Comparison of ENCODE assay signal across 11 mouse cellular contexts in the genomic region with DNA sequence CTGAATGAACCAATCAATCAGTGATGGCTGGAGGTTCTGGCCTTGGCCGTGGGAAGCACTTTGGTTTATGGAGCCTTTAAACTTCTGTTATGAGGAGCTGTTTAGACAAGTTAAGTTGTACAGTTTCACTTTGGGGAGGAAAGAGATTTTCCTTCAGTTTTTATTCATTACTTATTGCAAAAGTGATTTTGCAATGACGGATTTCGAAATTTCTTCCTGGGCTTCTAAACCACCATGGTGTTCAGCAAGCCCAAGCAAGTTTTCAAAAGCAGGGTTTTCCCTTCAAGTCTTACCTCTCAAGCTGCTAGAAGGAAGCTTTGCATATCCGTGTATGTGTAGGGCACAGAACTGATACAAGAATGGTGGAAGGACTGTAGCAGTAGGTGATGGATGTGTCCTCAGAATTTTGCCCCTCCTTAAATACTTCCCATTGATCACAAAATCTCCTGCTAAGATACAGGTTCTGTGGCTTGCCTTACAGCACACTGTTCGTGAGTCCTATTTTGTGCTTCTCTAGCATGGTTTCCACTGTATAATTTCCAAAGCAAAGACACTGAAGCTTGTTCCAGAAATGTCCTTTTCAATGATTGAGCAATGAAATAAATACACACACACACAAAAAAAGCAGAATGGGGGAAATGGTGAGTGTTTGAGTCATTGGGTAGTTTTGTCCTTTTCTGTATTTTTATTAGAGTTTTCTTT.
DNase-seq lines count a peak whose midpoint lies in the region; ATAC-seq and TF ChIP-seq lines count a peak whose summit lies in the region.
"Had no signal": no experiment of that assay in that cellular context is flagged by ENCODE, and none has a peak within 500 bp of the region (broad histone marks: within the 10 kb centered on the region; RNA-seq: fewer than 3 reads in every experiment).

No protein-coding gene starts in this region.

- WGBS in liver, adult 2 months = 71% methylated on average over 5 of the region's 5 CpGs
- 61% methylated on average over 5 of the region's 5 CpGs for WGBS in liver, postnatal 0 days (ENCODE audit: insufficient replicate concordance)
- 58% methylated on average over 5 of the region's 5 CpGs for WGBS in hindbrain, embryonic 14.5 days

- TF ChIP-seq EP300 in liver, postnatal 0 days (IDR thresholded peaks at IDR 0.05; ENCODE audit: low read depth) = no peak

- peak; percentile 51 for DNase-seq in liver, adult 2 months (ENCODE audit: extremely low read depth, low read depth, low spot score)
- no peak for DNase-seq in liver, postnatal 0 days
- peak; percentile 90 for DNase-seq in adipocyte (ENCODE audit: low spot score)
- DNase-seq in fat pad, adult 2 months (ENCODE audit: extremely low read depth, low read depth, low spot score) = peak; percentile 76
- no peak for DNase-seq in hindbrain, embryonic 14.5 days (ENCODE audit: low spot score)
- no peak for DNase-seq in left cerebral cortex, postnatal 36 days (ENCODE audit: low spot score in 2 of 2)
- DNase-seq in left cerebral cortex, postnatal 14 days (ENCODE audit: low spot score in 2 of 2) = no peak
- no peak for DNase-seq in retina, postnatal 1 day
- DNase-seq: gastrocnemius, postnatal 14 days; kidney, postnatal 36 days had no signal

- no peak overlapping the region for H3K4me3 ChIP-seq in liver, adult 2 months (ENCODE audit: insufficient read depth, low read depth, low read length)
- H3K4me3 ChIP-seq in liver, postnatal 0 days (ENCODE audit: low read depth, low read length) = no peak overlapping the region
- no peak overlapping the region for H3K4me3 ChIP-seq in hindbrain, embryonic 14.5 days (replicated peaks; ENCODE audit: low read length)
- H3K4me3 ChIP-seq: heart, embryonic 15.5 days had no signal

- no peak for TF ChIP-seq CTCF in liver, adult 2 months (IDR thresholded peaks at IDR 0.05; ENCODE audit: low read depth, low read length)
- no peak for TF ChIP-seq CTCF in liver, postnatal 0 days (IDR thresholded peaks at IDR 0.05; ENCODE audit: low read depth)

- H3K9ac ChIP-seq in liver, adult 2 months (ENCODE audit: low read depth, low read length) = no peak overlapping the region
- H3K9ac ChIP-seq in liver, postnatal 0 days (replicated peaks) = no peak overlapping the region
- H3K9ac ChIP-seq in hindbrain, embryonic 14.5 days = peak overlapping the region; percentile 40; the same call in 1 of the 2 replicates
- H3K9ac ChIP-seq: heart, embryonic 15.5 days had no signal

- H3K4me2 ChIP-seq in liver, postnatal 0 days (ENCODE audit: low read depth, low read length) = no peak overlapping the region
- no peak overlapping the region for H3K4me2 ChIP-seq in hindbrain, embryonic 14.5 days (replicated peaks)
- H3K4me2 ChIP-seq: heart, embryonic 15.5 days had no signal

- no peak for TF ChIP-seq POLR2A in liver, adult 2 months (IDR thresholded peaks at IDR 0.05; ENCODE audit: extremely low read depth, insufficient read depth, low read length)

- H3K36me3 ChIP-seq in liver, adult 2 months (ENCODE audit: control insufficient read depth, insufficient read depth, low read length) = no peaks in the 10 kb centered on the region
- H3K36me3 ChIP-seq in liver, postnatal 0 days (replicated peaks; ENCODE audit: insufficient read depth, low read length) = no peaks in the 10 kb centered on the region
- no peaks in the 10 kb centered on the region for H3K36me3 ChIP-seq in hindbrain, embryonic 14.5 days (replicated peaks; ENCODE audit: control insufficient read depth, insufficient read depth)
- H3K36me3 ChIP-seq: heart, embryonic 15.5 days had no signal

- intact Hi-C loops in left cerebral cortex, postnatal 36 days (cut with DNase I) = no loop called here
- intact Hi-C loops in left cerebral cortex, postnatal 14 days (cut with DNase I) = no loop called here

- H3K79me2 ChIP-seq in liver, adult 2 months (ENCODE audit: control insufficient read depth, insufficient read depth, low read length) = no peaks in the 10 kb centered on the region

- no peaks in the 10 kb centered on the region for H3K4me1 ChIP-seq in liver, adult 2 months (ENCODE audit: control insufficient read depth, insufficient read depth, low read length)
- H3K4me1 ChIP-seq in liver, postnatal 0 days (ENCODE audit: insufficient read depth) = no peaks in the 10 kb centered on the region
- no peaks in the 10 kb centered on the region for H3K4me1 ChIP-seq in hindbrain, embryonic 14.5 days (replicated peaks; ENCODE audit: control insufficient read depth, insufficient read depth, low read length)
- H3K4me1 ChIP-seq: heart, embryonic 15.5 days had no signal

- H3K27ac ChIP-seq in liver, adult 2 months (replicated peaks; ENCODE audit: insufficient read depth, low read depth, low read length) = no peak overlapping the region
- H3K27ac ChIP-seq in liver, postnatal 0 days (ENCODE audit: low read depth) = no peak overlapping the region
- H3K27ac ChIP-seq in hindbrain, embryonic 14.5 days = no peak overlapping the region
- H3K27ac ChIP-seq: heart, embryonic 15.5 days had no signal

- ATAC-seq in liver, postnatal 0 days = no peak
- ATAC-seq in hindbrain, embryonic 14.5 days (ENCODE audit: low FRiP score) = no peak

- no peaks in the 10 kb centered on the region for H3K9me3 ChIP-seq in liver, postnatal 0 days (ENCODE audit: low read length)
- no peaks in the 10 kb centered on the region for H3K9me3 ChIP-seq in hindbrain, embryonic 14.5 days (ENCODE audit: control insufficient read depth, low read length)
- H3K9me3 ChIP-seq: heart, embryonic 15.5 days had no signal

- H3K27me3 ChIP-seq in liver, adult 2 months (ENCODE audit: control insufficient read depth, insufficient read depth, low read length) = no peaks in the 10 kb centered on the region
- no peaks in the 10 kb centered on the region for H3K27me3 ChIP-seq in liver, postnatal 0 days (ENCODE audit: insufficient read depth, low read length)
- no peaks in the 10 kb centered on the region for H3K27me3 ChIP-seq in hindbrain, embryonic 14.5 days (ENCODE audit: control insufficient read depth, insufficient read depth, low read length)
- H3K27me3 ChIP-seq: heart, embryonic 15.5 days had no signal

Comparison
In these comparisons a context has a peak if more than half of its experiments do, and no peak if none do; other contexts are left out.
1. DNase-seq: peak in liver, adult 2 months (single experiment), adipocyte (single experiment) and fat pad, adult 2 months (single experiment); none in liver, postnatal 0 days (single experiment), hindbrain, embryonic 14.5 days (single experiment), left cerebral cortex, postnatal 36 days (0 of 2), left cerebral cortex, postnatal 14 days (0 of 2) and retina, postnatal 1 day (single experiment).